Mouse (Mus musculus) intestine, postnatal 0 days (tissue): Measurements from ENCODE around the gene Klf2. TPM values are rescaled to one million over a fixed set of nuclear protein-coding genes. Genes with fewer than 3 reads are reported as not detected.

Experiments
- ATAC-seq: fragments of 200-750 bp; cut with Nextera tagmentation; 2 replicates; pipeline ENCODE4 v1.8.0; 2017; ENCODE audit warnings: mild to moderate bottlenecking, moderate TSS enrichment, moderate library complexity
- H3K27ac ChIP-seq: fragments of 300-500 bp; sonication (generic); 2 replicates; pipeline ENCODE4 v1.5.1; 2014; ENCODE audit warnings: mild to moderate bottlenecking, low read depth, low read length, moderate library complexity
- H3K27me3 ChIP-seq: fragments of 300-500 bp; sonication (generic); replicated peaks from 2 replicates; pipeline ENCODE4 v1.6.1; 2014; ENCODE audit warnings: low read length, mixed read lengths; ENCODE audit not compliant: control insufficient read depth, insufficient read depth
- H3K36me3 ChIP-seq: fragments of 300-500 bp; sonication (generic); 2 replicates; pipeline ENCODE4 v1.6.1; 2014; ENCODE audit warnings: mild to moderate bottlenecking, moderate library complexity; ENCODE audit not compliant: control insufficient read depth, insufficient read depth
- H3K4me1 ChIP-seq: fragments of 300-500 bp; sonication (generic); replicated peaks from 2 replicates; pipeline ENCODE4 v1.6.1; 2014; ENCODE audit warnings: antibody characterized with exemption, low read length, mixed read lengths; ENCODE audit not compliant: control insufficient read depth, insufficient read depth
- H3K4me2 ChIP-seq: fragments of 300-500 bp; sonication (generic); replicated peaks from 2 replicates; pipeline ENCODE4 v1.6.1; 2014; ENCODE audit warnings: low read depth, mild to moderate bottlenecking, moderate library complexity
- H3K4me3 ChIP-seq: fragments of 300-500 bp; sonication (generic); 2 replicates; pipeline ENCODE4 v1.5.1; 2014; ENCODE audit warnings: low read depth, low read length
- H3K9ac ChIP-seq: fragments of 300-500 bp; sonication (generic); 2 replicates; pipeline ENCODE4 v1.6.1; 2014; ENCODE audit warnings: mild to moderate bottlenecking, low read depth, low read length
- H3K9me3 ChIP-seq: fragments of 300-500 bp; sonication (generic); 2 replicates; pipeline ENCODE4 v1.6.1; 2016; ENCODE audit warnings: mixed run types; ENCODE audit not compliant: control insufficient read depth
- CTCF ChIP-seq: sonication (generic); IDR thresholded peaks from 2 replicates; pipeline ENCODE4 v1.5.1; 2016; ENCODE audit warnings: low read depth, mild to moderate bottlenecking, control low read depth, antibody characterized with exemption, moderate library complexity
- WGBS: fragments of 180-500 bp; shearing (Covaris S2); extraction: QIAGEN DNeasy Blood & Tissue Kit; methylation state at CpG from one replicate; pipeline ENCODE4 v1.1.7; 2014; 5-methylcytosine and 5-hydroxymethylcytosine counted together
- polyA plus RNA-seq: library from polyadenylated mRNA; unstranded; fragments of >200 nt; fragmentation: Nextera tagmentation; extraction: Ambion mirVana; gene quantifications from 2 replicates; pipeline ENCODE4 v1.2.1, GENCODE M21; 2015

Gene Klf2
- polyA plus RNA-seq: 8.9 and 11.1 TPM in 2 replicates

GRCm38 (mm10) chr8:72318801-72319322 is at the start of gene Klf2:
Gene Klf2 (plus strand): TSS chr8:72319033.
- H3K9ac ChIP-seq: peak within 1 kb of the TSS; percentile 50
- no peaks in the 10 kb centered on the region for H3K36me3 ChIP-seq
- peak within 1 kb of the TSS; percentile 98 for H3K4me2 ChIP-seq
- WGBS: under 1% methylated on average over 46 of the region's 46 CpGs
- H3K4me3 ChIP-seq: peak within 1 kb of the TSS; percentile 69
- peak within 1 kb of the TSS; percentile 42; the same call in 1 of the 2 replicates for H3K27ac ChIP-seq
- TF ChIP-seq CTCF: 0 out of 2 replicates have a peak, but pooled peaks have one; percentile 7
- H3K27me3 ChIP-seq: peaks cover 22% of the 10 kb centered on the region
- H3K9me3 ChIP-seq: no peaks in the 10 kb centered on the region
- no peaks in the 10 kb centered on the region; the same call in 1 of the 2 replicates for H3K4me1 ChIP-seq
- ATAC-seq: peak; percentile 93

GRCm38 (mm10) chr8:72270606-72271005 is 48.2 kb upstream of the Klf2 start:
- Histone ChIP-seq H3K27ac (no peak overlapping the region), H3K9ac (no peak overlapping the region), H3K36me3 (no peaks in the 10 kb centered on the region), H3K27me3 (no peaks in the 10 kb centered on the region), H3K9me3 (no peaks in the 10 kb centered on the region), H3K4me3 (no peak overlapping the region), H3K4me2 (no peak overlapping the region), H3K4me1 (no peaks in the 10 kb centered on the region)
- WGBS: 91% methylated on average over 12 of the region's 12 CpGs
- TF ChIP-seq CTCF: no peak
- no peak for ATAC-seq

GRCm38 (mm10) chr8:72271051-72271660 is 47.7 kb upstream of the Klf2 start:
- no peak overlapping the region for H3K9ac ChIP-seq

GRCm38 (mm10) chr8:72271691-72272090 is 47.1 kb upstream of the Klf2 start:
- Histone ChIP-seq H3K4me1 (no peaks in the 10 kb centered on the region), H3K27me3 (no peaks in the 10 kb centered on the region), H3K4me3 (no peak overlapping the region), H3K36me3 (no peaks in the 10 kb centered on the region), H3K27ac (no peak overlapping the region), H3K9ac (no peak overlapping the region), H3K4me2 (no peak overlapping the region), H3K9me3 (no peaks in the 10 kb centered on the region)
- ATAC-seq: no peak
- no peak for TF ChIP-seq CTCF
- WGBS: 64% methylated on average over 3 of the region's 3 CpGs

More at GRCm38 (mm10) chr8:72271051-72271660, 47.7 kb upstream of the Klf2 start:
- Histone ChIP-seq H3K27ac (no peak overlapping the region), H3K4me2 (no peak overlapping the region), H3K36me3 (no peaks in the 10 kb centered on the region), H3K27me3 (no peaks in the 10 kb centered on the region), H3K9me3 (no peaks in the 10 kb centered on the region), H3K4me1 (no peaks in the 10 kb centered on the region), H3K4me3 (no peak overlapping the region)
- no peak for ATAC-seq
- 59% methylated on average over 11 of the region's 11 CpGs for WGBS
- no peak for TF ChIP-seq CTCF

- Histone ChIP-seq H3K9ac (no peak overlapping the region), H3K4me2 (no peak overlapping the region), H3K9me3 (no peaks in the 10 kb centered on the region), H3K27ac (no peak overlapping the region), H3K36me3 (no peaks in the 10 kb centered on the region), H3K4me3 (no peak overlapping the region), H3K27me3 (no peaks in the 10 kb centered on the region), H3K4me1 (no peaks in the 10 kb centered on the region)
- TF ChIP-seq CTCF: peak; percentile 79
- WGBS: 15% methylated on average over 3 of the region's 3 CpGs
- peak; percentile 45; the same call in 1 of the 2 replicates for ATAC-seq
Observed at GRCm38 (mm10) chr8:72272361-72272760, 46.5 kb upstream of the Klf2 start.

- Histone ChIP-seq H3K4me2 (no peak overlapping the region), H3K4me3 (no peak overlapping the region), H3K36me3 (no peaks in the 10 kb centered on the region), H3K4me1 (no peaks in the 10 kb centered on the region), H3K9ac (no peak overlapping the region), H3K27me3 (no peaks in the 10 kb centered on the region), H3K9me3 (no peaks in the 10 kb centered on the region), H3K27ac (no peak overlapping the region)
- peak; percentile 18; the same call in 1 of the 2 replicates for TF ChIP-seq CTCF
- ATAC-seq: no peak
- WGBS: 70% methylated on average over 1 of the region's 1 CpGs
Observed at GRCm38 (mm10) chr8:72273111-72273770, 45.6 kb upstream of the Klf2 start.
